Mouse (Mus musculus) bone marrow, adult 2 months (tissue): Measurements from ENCODE around the gene Ppox.
A peak's percentile ranks its signal among the peaks of the same experiment; 100 is the strongest.

Source experiments
- CTCF ChIP-seq: fragments of 200-500 bp; IDR thresholded peaks from 2 replicates; pipeline ENCODE4 v1.5.1; 2011; ENCODE audit warnings: low read length, control low read depth; ENCODE audit not compliant: control insufficient read depth, insufficient read depth
- POLR2A ChIP-seq: fragments of 200-500 bp; IDR thresholded peaks from 2 replicates; pipeline ENCODE4 v1.6.1; 2011; ENCODE audit warnings: low read depth, mild to moderate bottlenecking, control low read depth, low read length, borderline replicate concordance; ENCODE audit not compliant: control insufficient read depth

DNA sequence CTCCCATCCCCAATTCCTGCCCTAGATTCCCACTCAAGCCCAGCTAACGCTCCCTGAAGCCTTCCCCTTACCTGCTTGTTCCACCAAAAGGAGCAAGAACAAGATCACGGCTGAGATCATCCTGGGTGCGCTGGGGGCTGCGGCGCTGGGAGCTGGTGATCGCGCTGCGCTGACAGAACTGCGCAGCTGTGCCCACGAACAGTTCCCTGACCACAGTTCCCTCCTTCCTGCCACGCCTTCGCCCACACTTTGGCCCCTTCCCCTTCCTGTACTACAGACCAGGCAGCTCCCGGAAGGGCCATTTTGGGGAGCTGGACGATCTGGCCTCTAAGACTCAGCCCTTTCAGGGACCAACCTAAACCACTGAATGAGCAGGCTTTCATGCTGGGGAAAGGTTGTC is 46.9 kb downstream of the Ppox start, which contains the start of gene Fcer1g:
- TF ChIP-seq POLR2A (peak; percentile 93; the same call in 1 of the 2 replicates), CTCF (no peak)
